Mouse (Mus musculus): Measurements from ENCODE around the gene Mfsd6l.

GRCm38 (mm10) chr11:68550358-68550757, 5.6 kb upstream of the Mfsd6l start:
- TF ChIP-seq CTCF (IDR thresholded peaks at IDR 0.05; ENCODE audit: borderline replicate concordance, insufficient read depth, low read length) = no peak
- no peak for TF ChIP-seq POLR2A (IDR thresholded peaks at IDR 0.05; ENCODE audit: low read depth, low read length)
